Mouse (Mus musculus): ENCODE measurements at regions not wholly inside any gene's neighbourhood (a gene's known extent, or its start where the extent isn't known, plus 50 kb on each side); places are given as distances from the start of the nearest gene placed in this dataset.

DNA sequence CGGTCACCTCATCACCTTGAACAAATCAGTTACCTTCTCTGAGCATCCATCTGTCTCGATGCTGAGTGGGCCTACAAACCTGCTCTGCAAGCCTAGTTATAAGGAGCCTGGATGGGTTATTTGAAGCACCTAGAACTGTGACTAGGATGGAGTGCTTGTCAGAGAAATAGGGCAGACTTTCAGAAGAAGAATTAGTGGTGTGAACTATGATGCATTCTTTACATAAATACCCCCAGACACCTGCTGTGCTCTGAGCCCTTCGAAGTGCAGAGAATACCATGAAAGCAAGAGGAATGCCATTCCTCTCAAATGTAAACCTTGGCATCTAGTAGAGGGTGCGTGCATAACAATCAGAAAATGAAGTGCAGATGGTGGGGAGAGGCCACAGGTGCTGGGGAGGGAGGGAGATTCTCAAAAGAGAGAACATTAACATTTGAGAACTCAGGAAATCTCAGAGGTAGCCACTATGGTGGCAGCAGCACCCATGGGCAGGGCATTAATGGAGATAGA is 113.3 kb downstream of the Apip start:
- H3K4me1 ChIP-seq (replicated peaks; ENCODE audit: low read depth, low read length), result peaks cover 19% of the 10 kb centered on the region
- no peak overlapping the region for H3K4me3 ChIP-seq (replicated peaks; ENCODE audit: low read length)
- H3K9me3 ChIP-seq (ENCODE audit: low read length), result peaks cover 17% of the 10 kb centered on the region
- no peaks in the 10 kb centered on the region for H3K36me3 ChIP-seq (ENCODE audit: insufficient read depth, low read length)
- no peak for TF ChIP-seq CTCF (conservative IDR thresholded peaks at IDR 0.05; ENCODE audit: low read length)
- TF ChIP-seq POU5F1 (IDR thresholded peaks at IDR 0.05; ENCODE audit: borderline replicate concordance, low read length), result peak; percentile 47; the same call in 1 of the 2 replicates
- no peak for TF ChIP-seq NANOG (IDR thresholded peaks at IDR 0.05; ENCODE audit: borderline replicate concordance, low read length)
- H3K27me3 ChIP-seq (ENCODE audit: insufficient read depth, low read length), result no peaks in the 10 kb centered on the region

DNA sequence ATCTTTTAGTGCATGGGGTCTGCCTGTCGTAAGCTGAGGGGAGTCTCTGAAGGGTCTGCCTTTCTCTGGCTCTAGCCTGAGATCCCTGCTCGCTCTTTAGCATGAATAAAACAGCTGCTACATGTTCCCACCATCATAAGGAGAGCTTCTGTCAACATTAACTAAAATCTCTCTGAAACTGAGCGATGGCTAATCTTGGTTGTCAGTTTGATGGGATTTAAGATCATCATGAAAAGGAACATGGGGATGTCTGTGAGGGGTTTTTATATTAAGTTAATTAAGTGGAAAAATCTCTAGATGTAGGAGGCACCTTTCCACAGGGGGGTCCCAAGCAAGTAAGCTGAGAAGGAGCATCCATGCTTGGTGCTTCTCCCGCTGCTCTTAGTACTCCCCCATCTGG is 110.5 kb downstream of the Ehf start:
- H3K9me3 ChIP-seq (ENCODE audit: low read length), result peaks cover 18% of the 10 kb centered on the region
- H3K4me3 ChIP-seq (replicated peaks; ENCODE audit: low read length), result no peak overlapping the region
- H3K4me1 ChIP-seq (replicated peaks; ENCODE audit: low read depth, low read length), result peaks cover 1% of the 10 kb centered on the region; the same call in 1 of the 2 replicates
- H3K27me3 ChIP-seq (ENCODE audit: insufficient read depth, low read length), result no peaks in the 10 kb centered on the region
- no peaks in the 10 kb centered on the region for H3K36me3 ChIP-seq (ENCODE audit: insufficient read depth, low read length)
- no peak for TF ChIP-seq POU5F1 (IDR thresholded peaks at IDR 0.05; ENCODE audit: borderline replicate concordance, low read length)
- no peak for TF ChIP-seq CTCF (conservative IDR thresholded peaks at IDR 0.05; ENCODE audit: low read length)
- no peak for TF ChIP-seq NANOG (IDR thresholded peaks at IDR 0.05; ENCODE audit: borderline replicate concordance, low read length)

DNA sequence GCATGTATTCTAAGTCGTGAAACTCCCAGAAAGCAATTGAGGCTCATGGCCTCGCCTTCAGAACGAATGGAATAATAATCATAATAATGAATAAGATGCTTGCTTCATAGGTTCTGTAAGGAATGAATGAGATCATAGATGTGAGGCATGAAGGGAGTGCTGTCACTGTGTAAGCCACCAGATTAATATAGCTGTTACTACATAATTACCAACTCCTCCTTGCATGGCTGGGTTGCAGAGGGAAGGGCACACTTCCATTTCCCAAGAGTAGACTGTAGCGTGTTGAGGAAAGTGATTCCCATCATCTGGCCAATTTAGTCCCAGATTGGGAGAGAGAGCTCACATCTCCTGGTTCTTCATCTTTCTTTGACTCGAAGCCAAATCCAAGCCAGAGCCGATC is 102.8 kb downstream of the Ehf start:
- no peaks in the 10 kb centered on the region for H3K4me1 ChIP-seq (replicated peaks; ENCODE audit: low read depth, low read length)
- TF ChIP-seq CTCF (conservative IDR thresholded peaks at IDR 0.05; ENCODE audit: low read length), result no peak
- H3K4me3 ChIP-seq (replicated peaks; ENCODE audit: low read length), result no peak overlapping the region
- peaks cover 38% of the 10 kb centered on the region for H3K9me3 ChIP-seq (ENCODE audit: low read length)
- no peaks in the 10 kb centered on the region for H3K27me3 ChIP-seq (ENCODE audit: insufficient read depth, low read length)
- H3K36me3 ChIP-seq (ENCODE audit: insufficient read depth, low read length), result no peaks in the 10 kb centered on the region

DNA sequence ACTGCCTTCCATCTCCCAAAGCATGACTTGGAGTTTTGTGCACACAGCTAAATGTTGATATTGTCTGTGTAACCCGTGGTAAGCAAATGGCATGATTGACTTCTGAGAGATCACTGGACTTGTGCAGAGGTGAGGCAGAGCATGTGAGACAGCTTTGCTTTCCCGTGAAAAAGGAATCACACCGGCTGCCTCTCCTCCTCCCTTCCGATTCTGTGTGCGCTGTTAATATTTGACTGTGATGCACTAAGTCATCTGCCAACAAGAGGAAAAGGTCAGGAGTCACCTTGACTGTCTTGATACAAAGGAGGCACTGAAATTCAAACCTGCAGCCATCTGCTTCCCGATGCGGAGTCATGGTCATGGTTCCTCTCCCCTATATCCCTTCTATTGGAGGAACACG is 98.0 kb downstream of the Ehf start:
- no peak for TF ChIP-seq POU5F1 (IDR thresholded peaks at IDR 0.05; ENCODE audit: borderline replicate concordance, low read length)
- TF ChIP-seq NANOG (IDR thresholded peaks at IDR 0.05; ENCODE audit: borderline replicate concordance, low read length), result no peak
- no peak for TF ChIP-seq CTCF (conservative IDR thresholded peaks at IDR 0.05; ENCODE audit: low read length)
- Histone ChIP-seq H3K36me3 (ENCODE audit: insufficient read depth, low read length) (no peaks in the 10 kb centered on the region), H3K27me3 (ENCODE audit: insufficient read depth, low read length) (no peaks in the 10 kb centered on the region), H3K9me3 (ENCODE audit: low read length) (peaks cover 38% of the 10 kb centered on the region), H3K4me1 (replicated peaks; ENCODE audit: low read depth, low read length) (no peaks in the 10 kb centered on the region), H3K4me3 (replicated peaks; ENCODE audit: low read length) (no peak overlapping the region)

DNA sequence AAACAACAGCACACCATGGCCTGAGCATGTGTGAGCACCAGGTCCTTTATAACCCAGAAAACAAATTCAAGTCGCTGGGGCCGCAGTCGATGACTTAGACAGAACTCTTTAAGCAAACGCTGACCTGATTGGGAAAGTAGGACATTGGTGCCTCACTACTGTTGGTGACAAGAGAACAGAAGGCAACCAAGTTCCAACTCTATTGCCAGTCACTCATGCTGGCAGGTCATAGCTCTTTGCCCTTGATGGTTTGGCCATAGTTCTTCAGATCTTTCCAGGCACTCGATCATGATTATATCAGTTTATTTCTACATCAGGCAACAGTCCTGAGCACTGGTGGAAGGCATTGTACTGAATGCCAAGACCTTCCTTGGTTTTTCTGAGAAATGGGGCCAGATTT is 94.7 kb downstream of the Ehf start:
- H3K9me3 ChIP-seq (ENCODE audit: low read length), result peaks cover 6% of the 10 kb centered on the region
- no peaks in the 10 kb centered on the region for H3K4me1 ChIP-seq (replicated peaks; ENCODE audit: low read depth, low read length)
- no peaks in the 10 kb centered on the region for H3K27me3 ChIP-seq (ENCODE audit: insufficient read depth, low read length)
- H3K36me3 ChIP-seq (ENCODE audit: insufficient read depth, low read length), result no peaks in the 10 kb centered on the region
- H3K4me3 ChIP-seq (replicated peaks; ENCODE audit: low read length), result no peak overlapping the region
- TF ChIP-seq CTCF (conservative IDR thresholded peaks at IDR 0.05; ENCODE audit: low read length), result no peak
- TF ChIP-seq NANOG (IDR thresholded peaks at IDR 0.05; ENCODE audit: borderline replicate concordance, low read length), result no peak
- TF ChIP-seq POU5F1 (IDR thresholded peaks at IDR 0.05; ENCODE audit: borderline replicate concordance, low read length), result no peak

DNA sequence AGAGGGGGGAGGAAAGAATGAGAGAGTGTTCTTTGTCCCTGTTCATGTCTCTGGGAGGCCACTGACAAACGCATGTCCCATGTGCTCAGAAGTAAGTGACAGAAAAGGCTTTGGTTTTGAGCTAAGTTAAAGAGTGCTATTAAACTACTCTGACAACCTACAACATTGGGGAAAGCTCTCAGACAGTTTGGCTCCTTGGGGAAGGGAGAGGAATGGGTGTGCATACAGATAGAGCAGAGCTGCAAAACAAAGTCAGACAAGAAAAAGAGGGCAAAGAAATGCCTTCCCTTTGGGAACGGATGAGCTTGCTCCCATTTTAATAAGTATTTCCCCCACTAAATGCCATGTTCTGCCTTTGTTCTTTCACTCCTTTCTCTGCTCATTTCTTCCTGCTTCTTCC is 94.0 kb downstream of the Ehf start:
- no peaks in the 10 kb centered on the region for H3K4me1 ChIP-seq (replicated peaks; ENCODE audit: low read depth, low read length)
- TF ChIP-seq NANOG (IDR thresholded peaks at IDR 0.05; ENCODE audit: borderline replicate concordance, low read length), result no peak
- TF ChIP-seq POU5F1 (IDR thresholded peaks at IDR 0.05; ENCODE audit: borderline replicate concordance, low read length), result no peak
- TF ChIP-seq CTCF (conservative IDR thresholded peaks at IDR 0.05; ENCODE audit: low read length), result no peak
- no peaks in the 10 kb centered on the region for H3K9me3 ChIP-seq (ENCODE audit: low read length)
- H3K36me3 ChIP-seq (ENCODE audit: insufficient read depth, low read length), result no peaks in the 10 kb centered on the region
- no peak overlapping the region for H3K4me3 ChIP-seq (replicated peaks; ENCODE audit: low read length)
- no peaks in the 10 kb centered on the region for H3K27me3 ChIP-seq (ENCODE audit: insufficient read depth, low read length)

DNA sequence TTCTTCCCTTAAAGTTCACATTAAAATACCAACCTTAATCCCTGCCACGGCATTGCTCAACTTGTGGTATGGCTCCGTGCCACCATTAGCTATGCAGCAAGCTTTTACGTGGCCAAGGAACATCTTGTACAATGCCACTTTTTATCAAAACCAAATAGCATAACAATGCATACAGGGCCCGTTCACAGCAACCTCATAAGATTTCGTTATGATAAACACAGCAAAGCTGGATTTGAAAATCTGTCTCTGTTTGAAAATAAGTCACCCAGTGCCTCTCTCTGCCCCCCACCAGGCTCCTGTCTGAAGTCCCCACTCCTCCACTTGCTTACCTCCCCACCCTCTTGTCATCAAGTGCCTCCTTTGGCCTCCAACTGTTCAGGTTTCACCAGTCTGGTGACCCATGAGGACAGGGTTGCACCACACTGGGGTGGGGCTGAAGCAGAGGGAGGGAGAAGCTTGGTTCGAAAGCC is 93.5 kb downstream of the Ehf start:
- Histone ChIP-seq H3K9me3 (ENCODE audit: low read length) (no peaks in the 10 kb centered on the region), H3K4me3 (replicated peaks; ENCODE audit: low read length) (no peak overlapping the region), H3K4me1 (replicated peaks; ENCODE audit: low read depth, low read length) (no peaks in the 10 kb centered on the region), H3K36me3 (ENCODE audit: insufficient read depth, low read length) (no peaks in the 10 kb centered on the region), H3K27me3 (ENCODE audit: insufficient read depth, low read length) (no peaks in the 10 kb centered on the region)
- TF ChIP-seq CTCF (conservative IDR thresholded peaks at IDR 0.05; ENCODE audit: low read length) (no peak), NANOG (IDR thresholded peaks at IDR 0.05; ENCODE audit: borderline replicate concordance, low read length) (no peak), POU5F1 (IDR thresholded peaks at IDR 0.05; ENCODE audit: borderline replicate concordance, low read length) (no peak)

DNA sequence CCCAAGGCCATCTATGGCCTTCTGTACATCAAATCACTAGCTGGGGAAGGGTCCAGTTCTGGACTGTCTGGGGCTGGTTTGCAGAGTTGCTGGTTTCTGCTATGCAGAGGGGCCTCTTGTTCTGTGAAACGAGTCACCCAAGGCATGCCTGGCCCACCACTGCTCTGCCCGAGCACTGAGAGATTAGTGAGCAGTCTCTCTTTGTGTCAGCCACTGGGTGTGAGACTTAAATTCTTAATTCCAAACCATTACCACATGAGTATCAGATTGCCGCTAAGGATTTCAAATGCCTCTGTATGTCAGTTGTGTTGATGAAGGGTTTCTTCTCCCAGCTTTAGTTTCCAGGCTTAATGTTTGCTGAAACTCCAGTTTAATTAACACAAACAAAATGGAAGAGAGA is 91.9 kb downstream of the Ehf start:
- H3K4me3 ChIP-seq (replicated peaks; ENCODE audit: low read length), result no peak overlapping the region
- TF ChIP-seq NANOG (IDR thresholded peaks at IDR 0.05; ENCODE audit: borderline replicate concordance, low read length) (no peak), POU5F1 (IDR thresholded peaks at IDR 0.05; ENCODE audit: borderline replicate concordance, low read length) (no peak), CTCF (conservative IDR thresholded peaks at IDR 0.05; ENCODE audit: low read length) (no peak)
- no peaks in the 10 kb centered on the region for H3K9me3 ChIP-seq (ENCODE audit: low read length)

More for the DNA sequence above, 91.9 kb downstream of the Ehf start:
- peaks cover 8% of the 10 kb centered on the region for H3K4me1 ChIP-seq (replicated peaks; ENCODE audit: low read depth, low read length)
- no peaks in the 10 kb centered on the region for H3K36me3 ChIP-seq (ENCODE audit: insufficient read depth, low read length)
- H3K27me3 ChIP-seq (ENCODE audit: insufficient read depth, low read length), result no peaks in the 10 kb centered on the region
